In the genomic region with DNA sequence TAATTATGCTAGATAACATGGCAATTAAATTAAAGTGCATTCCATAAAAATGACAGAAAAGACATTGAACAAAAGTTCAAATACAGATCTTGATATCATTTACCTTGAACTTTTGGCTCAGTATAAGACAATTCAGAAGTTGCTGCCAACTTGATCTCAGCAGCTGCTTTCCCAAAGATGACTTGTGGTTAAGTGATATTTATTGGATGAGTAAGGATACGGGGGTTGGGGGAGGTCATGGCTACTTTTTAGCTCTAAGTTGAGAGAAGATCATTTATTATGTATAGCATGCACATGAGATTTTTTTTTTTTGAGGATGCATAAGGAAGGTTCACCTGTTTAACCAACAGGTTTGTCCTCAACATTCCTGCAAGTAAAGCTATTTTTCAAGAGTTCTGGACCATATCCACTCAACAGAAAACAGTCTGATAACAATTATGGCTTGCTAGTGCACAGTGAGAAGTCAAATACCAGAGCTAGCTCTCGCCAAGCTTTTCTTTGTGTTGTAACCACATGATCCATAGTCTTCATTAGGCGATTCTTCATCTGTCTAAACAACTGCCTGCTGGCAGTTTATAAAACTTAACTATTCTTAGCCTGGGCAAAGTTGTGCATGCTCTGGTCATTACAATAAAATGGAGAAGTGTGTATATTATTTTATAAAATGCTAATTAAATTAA, we compare ENCODE assay signal across 16 mouse cellular contexts. TPM values are rescaled to one million over a fixed set of nuclear protein-coding genes. Genes with fewer than 3 reads are reported as not detected.
"Had no signal": no experiment of that assay in that cellular context is flagged by ENCODE, and none has a peak within 500 bp of the region (broad histone marks: within the 10 kb centered on the region; RNA-seq: fewer than 3 reads in every experiment).

No protein-coding gene starts in this region.

- H3K27me3 ChIP-seq: limb, embryonic 15.5 days; liver, embryonic 12.5 days; lung, embryonic 15.5 days; neural tube, embryonic 13.5 days; stomach, embryonic 15.5 days had no signal

- H3K27ac ChIP-seq: limb, embryonic 15.5 days; liver, embryonic 12.5 days; midbrain, embryonic 10.5 days; neural tube, embryonic 13.5 days had no signal

- H3K36me3 ChIP-seq: limb, embryonic 15.5 days; liver, embryonic 12.5 days; lung, embryonic 15.5 days; midbrain, embryonic 10.5 days; neural tube, embryonic 13.5 days; stomach, embryonic 15.5 days had no signal

- H3K9ac ChIP-seq: limb, embryonic 15.5 days; liver, embryonic 12.5 days; lung, embryonic 15.5 days; neural tube, embryonic 13.5 days; stomach, embryonic 15.5 days had no signal

- H3K4me1 ChIP-seq: liver, embryonic 12.5 days; midbrain, embryonic 10.5 days; neural tube, embryonic 13.5 days; stomach, embryonic 15.5 days had no signal

- ATAC-seq: liver, embryonic 12.5 days had no signal

- DNase-seq: kidney, adult 8-10 months; kidney, postnatal 36 days; left cerebral cortex, postnatal 4 days; lung, postnatal 4 days; midbrain, embryonic 14.5 days; right cerebral cortex, postnatal 14 days; thymus, adult 2 months; thymus, postnatal 25 days had no signal

- H3K9me3 ChIP-seq: limb, embryonic 15.5 days; liver, embryonic 12.5 days; lung, embryonic 15.5 days; midbrain, embryonic 10.5 days; neural tube, embryonic 13.5 days; stomach, embryonic 15.5 days had no signal

- H3K4me2 ChIP-seq: limb, embryonic 15.5 days; liver, embryonic 12.5 days; lung, embryonic 15.5 days; neural tube, embryonic 13.5 days; stomach, embryonic 15.5 days had no signal

- H3K4me3 ChIP-seq: limb, embryonic 15.5 days; liver, embryonic 12.5 days; lung, embryonic 15.5 days; midbrain, embryonic 10.5 days; neural tube, embryonic 13.5 days; stomach, embryonic 15.5 days had no signal

RNA-seq across cellular contexts. Expression of a gene that starts 19.1 kb away (rescaled TPM):
- total RNA-seq: monocyte, adult 5-6 weeks had no signal
- polyA plus RNA-seq: liver, embryonic 12.5 days; liver, embryonic 16.5 days had no signal
